Mouse (Mus musculus): ENCODE measurements around the gene Lrrc8d.
"Not testable (repeated sequence)": the region's sequence is repeated elsewhere in the genome, so short reads cannot be mapped to it uniquely, and the experiment has no call there.

The Lrrc8d gene

GRCm38 (mm10) chr5:105858754-105859694 lies 159.3 kb downstream of the Lrrc8d start:
- DNase-seq (ENCODE audit: low read depth, low spot score): no peak

GRCm38 (mm10) chr5:105859716-105860460 lies 160.1 kb downstream of the Lrrc8d start:
- DNase-seq (ENCODE audit: low read depth, low spot score): no peak

- no peak for DNase-seq (ENCODE audit: low read depth, low spot score)
These were observed 160.7 kb downstream of the Lrrc8d start for GRCm38 (mm10) chr5:105860461-105860835.

GRCm38 (mm10) chr5:105861616-105862015 lies 161.8 kb downstream of the Lrrc8d start:
- no peak for DNase-seq (ENCODE audit: low read depth, low spot score)

GRCm38 (mm10) chr5:105865110-105865628 lies 165.4 kb downstream of the Lrrc8d start:
- not testable (repeated sequence) for DNase-seq (ENCODE audit: low read depth, low spot score)

- no peak for DNase-seq (ENCODE audit: low read depth, low spot score)
These were observed 167.7 kb downstream of the Lrrc8d start for GRCm38 (mm10) chr5:105867427-105867826.

- no peak for DNase-seq (ENCODE audit: low read depth, low spot score)
These were observed 168.2 kb downstream of the Lrrc8d start for GRCm38 (mm10) chr5:105867841-105868447.

GRCm38 (mm10) chr5:105868593-105868992 lies 168.8 kb downstream of the Lrrc8d start:
- no peak for DNase-seq (ENCODE audit: low read depth, low spot score)

- no peak for DNase-seq (ENCODE audit: low read depth, low spot score)
These were observed 170.0 kb downstream of the Lrrc8d start for GRCm38 (mm10) chr5:105869739-105870138.

GRCm38 (mm10) chr5:105871140-105871539 lies 171.4 kb downstream of the Lrrc8d start:
- DNase-seq (ENCODE audit: low read depth, low spot score): no peak

- no peak for DNase-seq (ENCODE audit: low read depth, low spot score)
These were observed 172.4 kb downstream of the Lrrc8d start for GRCm38 (mm10) chr5:105872176-105872575.

GRCm38 (mm10) chr5:105872916-105873315 lies 173.1 kb downstream of the Lrrc8d start:
- no peak for DNase-seq (ENCODE audit: low read depth, low spot score)

GRCm38 (mm10) chr5:105873774-105874173 lies 174.0 kb downstream of the Lrrc8d start:
- no peak for DNase-seq (ENCODE audit: low read depth, low spot score)

- no peak for DNase-seq (ENCODE audit: low read depth, low spot score)
These were observed 174.7 kb downstream of the Lrrc8d start for GRCm38 (mm10) chr5:105874476-105874875.

GRCm38 (mm10) chr5:105876068-105876924 lies 176.5 kb downstream of the Lrrc8d start, which contains the start of gene Zfp326:
Gene Zfp326, plus strand, starts transcription at chr5:105876565.
- peak; percentile 72 for DNase-seq (ENCODE audit: low read depth, low spot score)

- no peak for DNase-seq (ENCODE audit: low read depth, low spot score)
These were observed 177.4 kb downstream of the Lrrc8d start for GRCm38 (mm10) chr5:105876925-105877774.

All from telencephalon, adult 2 months (tissue).